Mouse (Mus musculus) liver, embryonic 14.5 days (tissue): ENCODE data around the gene Hepacam.

Experiments used
- CTCF ChIP-seq: IDR thresholded peaks from 2 replicates; pipeline ENCODE4 v1.5.1; 2016; ENCODE audit warnings: antibody characterized with exemption, low read depth, control low read depth
- EP300 ChIP-seq: IDR thresholded peaks from 2 replicates; pipeline ENCODE4 v1.6.1; 2016; ENCODE audit warnings: antibody characterized with exemption, low read depth

DNA sequence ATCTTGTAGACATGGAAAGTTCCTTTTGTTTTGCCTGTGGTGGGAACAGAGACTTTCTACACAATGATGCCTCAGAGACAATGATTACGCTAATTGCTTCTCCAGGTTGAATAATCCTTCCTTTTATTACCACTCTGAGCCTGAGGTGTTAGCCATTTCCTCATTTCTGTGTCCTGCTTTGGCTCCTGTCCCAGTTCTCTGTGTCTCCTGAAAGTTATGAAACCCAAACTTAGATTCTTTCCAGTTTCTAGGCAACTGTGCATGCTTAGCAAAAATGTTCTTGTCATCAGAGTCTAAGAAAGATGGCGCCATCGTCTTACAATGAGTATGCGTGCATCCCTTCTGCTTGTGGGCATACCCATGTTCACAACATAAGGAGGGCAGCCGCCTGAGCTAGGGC lies 8.6 kb downstream of the Hepacam start:
- no peak for TF ChIP-seq CTCF
- TF ChIP-seq EP300: no peak
